Mouse (Mus musculus) duodenum, adult 2 months (tissue): ENCODE measurements around the gene Polr2e. TPM values are rescaled to one million over a fixed set of nuclear protein-coding genes. Genes with fewer than 3 reads are reported as not detected.

Source experiments
- polyA plus RNA-seq: library from polyadenylated mRNA; depleted of rRNA; stranded (reverse); fragments of >200 nt; gene quantifications from 2 replicates; pipeline ENCODE4 v1.2.3, GENCODE M21; 2012; ENCODE audit warnings: low replicate concordance; rRNA removed

The Polr2e gene
- polyA plus RNA-seq: 82.1 and 91.1 TPM in 2 replicates

GRCm38 (mm10) chr10:80039559-80039979 lies at the start of gene Polr2e:
Gene Polr2e, minus strand, starts transcription at chr10:80039795.

GRCm38 (mm10) chr10:80047041-80047565 lies 7.5 kb upstream of the Polr2e start, which contains the start of gene Gpx4:
Gene Gpx4, plus strand, starts transcription at chr10:80047166.

GRCm38 (mm10) chr10:80016511-80016910 lies 23.1 kb downstream of the Polr2e start, which contains the start of gene Arhgap45:
Gene Arhgap45, plus strand, starts transcription at chr10:80016653.

DNA sequence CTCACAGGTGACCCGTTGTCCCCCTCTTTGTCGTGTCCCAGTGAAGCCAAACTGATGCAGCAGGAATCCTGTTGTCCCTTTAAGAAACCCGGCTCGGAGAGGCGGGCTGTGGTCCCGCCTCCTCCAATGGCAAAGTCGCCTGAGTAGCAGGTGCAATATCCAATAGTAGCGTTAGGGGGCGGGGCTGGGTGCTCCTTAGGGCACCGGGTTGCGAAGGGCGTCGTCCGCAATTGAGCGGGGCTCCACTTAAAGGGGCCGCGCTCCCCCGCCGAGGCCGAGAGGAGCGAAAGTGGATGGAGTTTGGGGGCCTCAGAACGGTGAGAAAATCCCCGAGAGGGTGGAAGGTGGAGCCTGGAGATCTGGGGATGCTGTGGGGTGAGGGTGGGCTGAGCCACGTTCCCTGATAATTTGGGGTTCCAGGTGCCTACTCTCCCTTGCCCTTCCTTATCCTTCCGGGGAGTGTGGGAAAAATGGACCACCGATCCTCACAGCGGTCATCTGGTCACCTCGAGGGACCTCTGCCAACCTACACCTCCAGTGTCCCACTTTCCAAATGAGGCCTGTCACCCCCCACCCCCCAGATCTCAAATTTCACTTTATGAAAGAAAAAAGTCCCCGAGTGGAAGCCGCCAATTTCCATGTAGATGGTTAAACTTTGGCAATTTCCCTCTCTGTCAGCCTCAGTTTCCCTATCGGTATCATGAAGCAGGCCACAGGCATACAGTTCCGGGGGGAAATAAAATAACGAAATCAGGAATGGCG lies 43.1 kb downstream of the Polr2e start, which contains the start of gene Abca7:
TSS of gene Abca7 (plus strand) at position 223 of the 762 bp plus-strand sequence.

DNA sequence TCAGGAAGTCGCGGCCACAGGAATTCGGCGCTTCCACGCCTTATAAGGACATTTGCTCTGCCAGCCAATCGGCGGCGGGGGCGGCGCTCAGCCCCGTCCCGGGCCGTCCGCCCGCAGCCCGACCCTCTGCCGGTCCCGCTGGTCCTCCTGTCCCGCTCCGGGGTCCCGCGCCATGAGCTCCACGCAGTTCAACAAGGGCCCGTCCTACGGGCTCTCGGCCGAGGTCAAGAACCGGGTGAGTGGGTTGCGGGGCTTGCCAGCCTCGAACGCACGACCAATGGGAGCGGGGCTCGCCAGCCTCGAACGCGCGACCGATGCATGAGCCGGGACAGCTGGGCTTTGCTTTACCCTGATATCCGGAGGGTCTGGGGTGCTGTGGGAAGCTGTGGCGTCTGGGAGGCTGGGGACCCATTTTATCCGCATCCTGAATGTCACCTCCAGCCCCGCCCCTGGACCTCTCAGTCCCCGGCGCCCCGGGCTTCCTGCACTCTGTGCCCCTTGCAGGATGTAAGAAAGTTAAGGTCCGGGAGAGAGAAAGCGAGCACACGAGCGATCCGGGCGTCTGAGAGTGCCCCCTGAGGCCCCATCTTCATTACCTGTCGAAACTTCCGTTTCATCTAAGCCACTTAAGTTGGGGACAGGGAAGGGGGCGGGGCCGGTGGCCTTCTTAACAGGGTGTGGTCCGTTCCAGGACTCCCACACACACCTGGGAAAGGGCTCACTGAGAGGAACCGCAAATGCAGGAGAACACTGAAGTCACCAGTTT lies 50.9 kb downstream of the Polr2e start, which contains the start of gene Cnn2:
TSS of gene Cnn2 (plus strand) at position 79 of the 766 bp plus-strand sequence.

Other genes with a start within 250 kb of the Polr2e start
- 0.27 and 0.59 TPM in 2 replicates for gene Prss57, start 248.8 kb downstream of the Polr2e start, polyA plus RNA-seq
- 17.2 and 27.7 TPM in 2 replicates for gene Palm, start 246.2 kb downstream of the Polr2e start, polyA plus RNA-seq
- gene Misp, start 218.8 kb downstream of the Polr2e start, polyA plus RNA-seq: 97.3 and 216 TPM in 2 replicates
- gene Ptbp1, start 185.4 kb downstream of the Polr2e start, polyA plus RNA-seq: 156 and 209 TPM in 2 replicates
- 3.8 and 5.3 TPM in 2 replicates for gene Prtn3, start 165.3 kb downstream of the Polr2e start, polyA plus RNA-seq
- gene Plppr3, start 165.2 kb downstream of the Polr2e start, polyA plus RNA-seq: 6.1 and 11.4 TPM in 2 replicates
- not detected in 2 replicates for gene Elane, start 153.5 kb downstream of the Polr2e start, polyA plus RNA-seq
- 12.8 and 564 TPM in 2 replicates for gene Cfd, start 148.9 kb downstream of the Polr2e start, polyA plus RNA-seq
- gene Med16, start 130.9 kb downstream of the Polr2e start, polyA plus RNA-seq: 44.8 and 49.2 TPM in 2 replicates
- not detected in 2 replicates for gene Gm26602, start 128.9 kb downstream of the Polr2e start, polyA plus RNA-seq
- 5.1 and 5.6 TPM in 2 replicates for gene Kiss1r, start 122.8 kb downstream of the Polr2e start, polyA plus RNA-seq
- 102 and 133 TPM in 2 replicates for gene R3hdm4, start 118.6 kb downstream of the Polr2e start, polyA plus RNA-seq
- gene Arid3a, start 112.8 kb downstream of the Polr2e start, polyA plus RNA-seq: 8.1 and 9.4 TPM in 2 replicates
- gene Wdr18, start 79.6 kb downstream of the Polr2e start, polyA plus RNA-seq: 32.5 and 36.7 TPM in 2 replicates
- 0.13 TPM in 1 of 2 replicates, not detected in the other for gene Grin3b, start 69.1 kb downstream of the Polr2e start, polyA plus RNA-seq
- gene Tmem259, start 55.5 kb downstream of the Polr2e start, polyA plus RNA-seq: 473 and 724 TPM in 2 replicates
- gene Cnn2, start 51.2 kb downstream of the Polr2e start, polyA plus RNA-seq: 47.4 and 53.3 TPM in 2 replicates
- gene Abca7, start 43.3 kb downstream of the Polr2e start, polyA plus RNA-seq: 22.5 and 27.6 TPM in 2 replicates
- gene Arhgap45, start 23.1 kb downstream of the Polr2e start, polyA plus RNA-seq: 16.6 and 28.8 TPM in 2 replicates
- gene Gpx4, start 7.4 kb upstream of the Polr2e start, polyA plus RNA-seq: 1,699 and 1,725 TPM in 2 replicates
- gene Sbno2, start 65.8 kb upstream of the Polr2e start, polyA plus RNA-seq: 63.5 and 95.0 TPM in 2 replicates
- gene Stk11, start 76.0 kb upstream of the Polr2e start, polyA plus RNA-seq: 105 and 121 TPM in 2 replicates
- 5,808 and 7,935 TPM in 2 replicates for gene Atp5d, start 98.8 kb upstream of the Polr2e start, polyA plus RNA-seq
- 6.3 and 6.6 TPM in 2 replicates for gene Cbarp, start 101.0 kb upstream of the Polr2e start, polyA plus RNA-seq
- gene Midn, start 108.5 kb upstream of the Polr2e start, polyA plus RNA-seq: 198 and 360 TPM in 2 replicates
- gene Cirbp, start 126.2 kb upstream of the Polr2e start, polyA plus RNA-seq: 46.7 and 55.3 TPM in 2 replicates
- gene 1600002K03Rik, start 133.1 kb upstream of the Polr2e start, polyA plus RNA-seq: 12.6 and 12.7 TPM in 2 replicates
- 2.0 and 2.2 TPM in 2 replicates for gene Efna2, start 139.7 kb upstream of the Polr2e start, polyA plus RNA-seq
- 14.5 and 19.2 TPM in 2 replicates for gene Mum1, start 186.6 kb upstream of the Polr2e start, polyA plus RNA-seq
- gene Ndufs7, start 209.3 kb upstream of the Polr2e start, polyA plus RNA-seq: 967 and 1,434 TPM in 2 replicates
- gene Gamt, start 221.2 kb upstream of the Polr2e start, polyA plus RNA-seq: 15.1 and 43.1 TPM in 2 replicates
- 104 and 128 TPM in 2 replicates for gene Dazap1, start 221.7 kb upstream of the Polr2e start, polyA plus RNA-seq